Mouse (Mus musculus) adrenal gland, postnatal 25 days (tissue): ENCODE results near the gene Crygn. TPM values are rescaled to one million over a fixed set of nuclear protein-coding genes. Genes with fewer than 3 reads are reported as not detected.
"Not testable (repeated sequence)": the region's sequence is repeated elsewhere in the genome, so short reads cannot be mapped to it uniquely, and the experiment has no call there.

ENCODE experiments used
- DNase-seq: peaks from one replicate; pipeline ENCODE4 v3.0.0; 2021; ENCODE audit warnings: mixed read lengths
- long read RNA-seq: library from polyadenylated mRNA; stranded (forward); transcript quantifications from one replicate; pipeline ENCODE4 v2.0.0, GENCODE M21; 2021
- total RNA-seq: library from RNA; stranded (reverse); gene quantifications from 2 replicates; pipeline ENCODE4 v1.2.3, GENCODE M21; 2021

Gene Crygn
- 2.4 TPM in 1 of 2 replicates, not detected in the other for total RNA-seq
- long read RNA-seq, partial matches to known transcripts = 1 of 2 reads
- long read RNA-seq, other reads (novel, unspliced or antisense) = 0 of 2 reads

DNA sequence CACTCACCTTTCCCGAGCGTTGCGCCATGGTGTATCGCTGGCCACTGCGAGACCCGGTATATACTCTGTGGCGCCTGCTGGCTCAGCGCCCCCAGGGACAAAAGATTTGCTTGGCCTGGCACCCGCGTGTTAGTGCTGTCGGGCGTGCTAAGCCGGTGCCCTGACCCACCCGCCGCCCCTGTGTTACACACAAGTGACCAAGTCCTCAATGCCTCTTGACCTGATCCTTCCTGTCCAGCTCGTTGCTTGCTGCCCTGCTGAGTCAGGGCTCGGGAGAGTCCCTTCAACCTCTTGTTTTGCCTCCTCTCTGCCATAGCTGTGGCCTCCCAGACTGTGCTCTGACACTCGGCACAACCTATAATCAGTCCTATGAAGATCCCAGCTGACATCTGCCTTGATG lies at the start of gene Crygn:
Gene Crygn (minus strand): TSS at position 193 of the 400 bp plus-strand sequence.
- DNase-seq = no peak

DNA sequence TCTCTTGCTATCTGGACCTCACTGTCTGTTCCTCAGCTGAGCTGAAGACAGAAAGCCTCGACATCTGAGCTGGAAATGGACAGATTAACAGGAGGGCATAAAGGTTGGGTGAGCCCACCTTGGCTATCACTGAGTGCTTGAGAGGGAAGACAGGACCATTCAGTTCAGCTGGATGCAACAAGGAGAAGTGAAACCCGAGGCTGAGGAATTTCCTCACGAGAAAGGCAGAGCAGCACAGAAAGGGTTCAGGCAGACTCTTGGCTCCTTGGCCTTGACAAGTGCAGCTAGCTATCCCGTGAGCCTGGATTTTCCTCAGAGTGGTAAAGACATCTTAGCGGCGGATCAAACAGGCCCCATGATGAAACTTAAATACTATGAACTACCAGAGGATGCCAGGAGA lies 47.4 kb upstream of the Crygn start:
- no peak for DNase-seq

DNA sequence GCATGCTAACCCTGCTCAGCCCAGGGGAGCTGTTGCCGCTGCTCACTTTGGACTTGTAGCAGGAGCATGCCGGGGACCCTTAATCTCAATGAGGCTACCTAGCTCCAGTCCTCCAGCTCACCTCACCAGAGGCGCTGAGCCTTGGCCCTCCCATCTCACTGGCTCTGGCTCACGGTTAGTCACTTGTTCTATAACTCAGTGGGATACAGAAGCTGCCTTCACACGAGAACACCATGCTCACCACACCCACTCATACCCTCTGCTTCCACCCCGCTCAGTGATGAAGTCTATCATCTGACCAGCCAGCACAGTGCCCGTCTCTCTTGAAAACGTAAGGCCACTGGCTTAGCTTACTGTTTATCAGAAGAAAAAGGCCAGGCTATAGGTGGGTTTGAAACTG lies 46.9 kb upstream of the Crygn start:
- no peak for DNase-seq

DNA sequence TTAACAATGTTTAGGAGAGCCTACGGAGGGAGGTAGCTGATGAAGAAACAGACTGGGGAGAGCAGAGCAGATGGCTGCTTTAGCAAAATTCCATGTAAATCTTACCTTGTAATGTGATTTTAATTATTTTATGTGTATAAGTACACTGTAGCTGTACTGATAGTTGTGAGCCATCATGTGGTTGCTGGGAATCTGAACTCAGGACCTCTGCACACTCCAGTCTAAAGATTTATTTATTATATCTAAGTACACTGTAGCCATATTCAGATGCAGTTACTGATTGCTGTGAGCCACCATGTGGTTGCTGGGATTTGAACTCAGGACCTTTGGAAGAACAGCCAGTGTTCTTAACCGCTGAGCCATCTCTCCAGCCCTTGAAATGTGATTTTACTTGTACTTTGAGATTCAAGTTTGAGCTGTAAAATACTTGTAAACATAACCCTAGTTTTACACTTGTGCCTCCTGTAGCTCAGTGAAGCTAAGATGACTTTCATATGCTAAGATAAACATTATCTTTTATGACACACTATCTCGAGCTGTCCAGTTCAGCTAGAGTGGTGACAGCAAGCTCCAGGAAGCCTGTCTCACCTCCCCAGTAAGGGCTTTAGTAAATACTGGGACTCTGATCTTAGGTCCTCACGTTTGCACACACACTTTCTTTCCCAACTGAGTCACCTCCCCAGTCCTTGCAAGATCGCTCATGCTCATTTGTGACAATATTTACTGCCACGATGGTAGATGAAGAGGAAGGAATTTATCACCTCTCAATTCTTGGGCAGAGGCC lies 44.2 kb upstream of the Crygn start:
- no peak for DNase-seq

DNA sequence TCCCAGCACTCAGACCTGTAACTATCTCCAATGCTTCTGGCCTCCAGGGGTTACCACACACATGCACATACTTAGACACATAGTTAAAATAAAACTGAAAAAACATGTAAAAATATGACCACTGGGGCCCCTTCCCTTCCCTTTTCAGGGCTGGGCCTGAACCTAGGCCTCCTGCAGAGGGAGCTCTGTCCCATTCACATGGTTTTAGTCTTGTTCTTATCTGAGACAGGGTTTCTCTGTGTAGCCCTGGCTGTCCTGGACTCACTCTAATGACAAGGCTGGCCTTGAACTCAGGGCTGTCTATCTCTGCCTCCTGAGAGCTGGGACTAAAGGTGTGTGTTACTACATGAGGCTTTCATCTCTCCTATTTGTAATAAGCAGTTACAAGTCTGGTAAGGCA lies 42.6 kb upstream of the Crygn start:
- no peak for DNase-seq

DNA sequence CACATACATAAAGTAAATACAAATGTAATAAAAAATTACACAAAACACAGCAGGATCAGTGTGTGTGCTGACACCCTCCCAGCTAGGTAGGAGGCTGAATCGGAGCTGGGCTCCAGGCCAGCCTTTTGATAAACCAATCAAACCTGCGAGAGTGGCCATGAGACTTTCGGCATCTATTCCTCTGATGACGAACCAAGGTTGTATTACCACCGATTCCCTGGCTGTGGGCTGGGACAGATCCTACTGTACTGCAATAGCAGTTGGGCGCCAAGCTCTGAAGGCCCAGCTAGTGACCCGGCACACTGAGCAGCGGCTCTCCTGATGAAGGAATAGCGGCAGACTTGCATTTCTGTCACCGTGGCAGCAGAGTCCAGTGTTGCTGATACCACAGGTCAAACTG lies 40.8 kb upstream of the Crygn start:
- peak; percentile 20 for DNase-seq

DNA sequence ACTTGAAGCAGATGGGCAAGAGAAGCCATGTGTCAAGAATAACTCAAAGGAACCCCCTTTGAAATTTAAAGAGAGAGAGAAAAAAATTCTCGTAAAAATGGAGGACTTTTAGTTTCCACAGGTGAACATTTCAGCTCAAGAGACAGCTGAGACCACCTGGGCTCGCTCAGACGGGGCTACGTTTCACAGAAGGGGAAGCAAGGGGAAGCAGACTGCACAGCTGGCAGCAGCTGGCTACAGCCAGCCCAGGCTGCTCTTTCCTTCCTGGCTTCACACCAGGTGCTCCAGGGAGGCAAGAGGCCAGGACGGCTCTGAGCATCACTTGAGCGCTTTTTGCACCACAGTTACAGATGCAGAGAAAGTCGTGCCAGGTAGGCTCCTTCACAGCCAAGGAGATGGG lies 40.0 kb upstream of the Crygn start:
- DNase-seq = no peak

DNA sequence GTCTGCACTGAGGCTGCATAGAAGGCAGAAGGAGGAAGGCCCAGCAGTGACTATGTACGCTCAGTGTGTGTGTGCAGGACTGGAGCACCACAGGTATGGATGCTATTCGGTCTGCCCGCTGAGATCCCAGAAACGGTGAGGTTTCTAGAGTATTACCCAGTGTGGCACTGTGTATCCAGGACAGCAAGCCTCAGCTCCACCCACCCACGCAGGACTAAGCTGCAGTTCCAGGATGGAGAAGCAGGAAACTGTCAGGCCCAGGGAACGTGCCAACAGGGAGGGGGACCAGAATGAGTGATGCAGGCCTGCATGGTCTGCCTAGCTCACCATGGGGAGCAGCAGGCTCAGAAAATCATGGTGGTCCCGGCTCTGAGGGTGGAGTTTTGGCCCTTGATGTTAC lies 35.2 kb upstream of the Crygn start:
- no peak for DNase-seq

DNA sequence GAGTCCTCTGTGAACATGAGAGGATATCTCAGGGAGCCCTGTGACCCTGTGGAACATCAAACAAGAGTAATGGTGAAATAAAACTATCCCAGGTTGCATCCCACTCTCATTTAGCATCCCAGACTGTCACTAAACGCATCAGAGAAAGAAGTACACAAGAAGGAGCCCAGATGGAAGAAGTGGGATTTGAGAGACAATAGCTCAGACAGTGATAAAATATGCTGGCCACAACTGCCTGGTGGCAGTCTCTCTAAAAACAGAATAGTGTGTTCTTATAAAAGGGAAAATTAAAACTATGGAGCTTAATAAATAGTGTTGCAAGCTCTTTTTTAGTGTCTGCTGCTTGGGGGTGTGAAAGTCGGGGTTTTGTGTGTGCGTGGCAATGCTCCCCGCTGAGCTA lies 25.1 kb upstream of the Crygn start:
- DNase-seq = no peak

DNA sequence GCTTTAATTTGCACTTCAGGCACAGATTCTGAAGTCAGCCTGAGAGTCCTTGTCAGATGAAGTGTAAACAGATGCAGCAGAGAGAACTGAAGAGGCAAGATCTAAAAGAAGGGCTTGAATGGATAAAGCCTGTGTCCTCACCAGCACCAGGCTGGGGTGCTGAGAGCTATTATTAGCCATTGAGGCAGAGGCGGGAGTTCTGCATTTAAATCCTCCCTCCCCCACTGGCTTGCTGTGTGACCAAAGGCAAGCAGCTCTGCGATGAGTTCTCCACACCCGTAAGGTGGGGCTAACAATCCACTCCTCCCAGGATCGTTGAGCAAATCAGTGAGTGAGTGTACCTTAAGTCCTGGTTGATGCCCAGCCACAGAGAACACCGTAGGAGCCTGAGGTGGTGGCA lies 23.2 kb upstream of the Crygn start:
- no peak for DNase-seq

DNA sequence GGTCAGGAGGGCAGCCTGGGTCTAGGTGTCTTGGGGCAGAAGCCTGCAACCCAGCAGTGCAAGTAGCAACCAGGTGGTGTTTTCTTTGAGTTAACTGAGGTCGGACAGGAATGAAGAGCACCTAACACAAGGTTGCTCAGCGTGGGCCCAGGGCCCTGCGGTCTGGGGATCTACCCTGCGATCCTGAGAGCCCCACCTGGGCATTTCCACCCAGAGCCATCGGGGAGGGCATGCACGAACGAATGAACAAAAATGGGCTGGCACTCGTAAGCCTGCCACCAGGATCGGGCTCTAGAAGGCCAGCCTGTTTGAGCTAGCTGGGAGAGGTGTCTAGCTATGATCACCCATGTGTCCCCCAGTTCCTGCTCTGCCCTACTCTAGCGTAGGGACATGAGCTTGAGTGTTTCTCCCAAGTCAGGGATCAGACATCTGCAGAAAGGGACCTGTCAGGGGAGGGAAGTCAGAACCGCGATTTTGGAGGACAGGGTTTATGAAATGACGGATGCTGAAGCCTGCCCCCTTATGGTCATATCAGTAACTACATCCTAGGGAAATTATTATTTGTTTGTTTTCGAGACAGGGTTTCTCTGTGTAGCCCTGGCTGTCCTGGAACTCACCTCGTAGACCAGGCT lies 22.2 kb upstream of the Crygn start:
- no peak for DNase-seq

DNA sequence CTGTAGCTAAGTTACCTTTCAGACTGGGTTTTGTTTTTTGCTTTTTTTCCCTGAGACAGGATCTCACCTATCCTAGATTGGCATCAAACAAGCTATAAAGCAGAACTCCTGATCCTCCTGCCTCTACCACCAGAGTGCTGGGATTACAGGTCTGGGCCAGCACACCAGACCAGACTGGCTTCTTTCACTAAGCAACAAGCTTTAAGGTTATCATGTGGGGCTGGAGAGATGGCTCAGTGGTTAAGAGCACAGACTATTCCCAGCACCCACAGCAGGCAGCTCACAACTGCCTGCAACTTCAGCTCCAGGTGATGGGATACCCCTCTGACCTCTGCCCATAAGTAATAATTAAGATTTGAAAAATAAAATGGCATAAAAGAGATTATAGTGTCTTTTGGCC lies 21.5 kb upstream of the Crygn start:
- no peak for DNase-seq

DNA sequence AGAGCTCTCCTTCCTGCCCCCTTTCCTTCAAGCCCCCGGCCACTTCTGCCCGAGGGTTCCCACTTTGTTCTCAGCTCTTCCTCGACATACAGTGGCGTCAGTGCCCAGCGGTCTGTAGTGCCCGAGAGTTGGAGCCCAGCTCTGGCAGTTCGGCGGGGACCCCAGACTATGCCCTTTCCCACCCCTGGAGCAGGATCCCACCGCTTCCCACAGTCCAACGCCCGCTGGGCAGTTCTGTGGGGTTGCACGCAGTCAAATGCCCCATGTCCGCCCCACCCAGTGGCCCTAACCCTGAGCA lies 21.0 kb upstream of the Crygn start:
- no peak for DNase-seq

DNA sequence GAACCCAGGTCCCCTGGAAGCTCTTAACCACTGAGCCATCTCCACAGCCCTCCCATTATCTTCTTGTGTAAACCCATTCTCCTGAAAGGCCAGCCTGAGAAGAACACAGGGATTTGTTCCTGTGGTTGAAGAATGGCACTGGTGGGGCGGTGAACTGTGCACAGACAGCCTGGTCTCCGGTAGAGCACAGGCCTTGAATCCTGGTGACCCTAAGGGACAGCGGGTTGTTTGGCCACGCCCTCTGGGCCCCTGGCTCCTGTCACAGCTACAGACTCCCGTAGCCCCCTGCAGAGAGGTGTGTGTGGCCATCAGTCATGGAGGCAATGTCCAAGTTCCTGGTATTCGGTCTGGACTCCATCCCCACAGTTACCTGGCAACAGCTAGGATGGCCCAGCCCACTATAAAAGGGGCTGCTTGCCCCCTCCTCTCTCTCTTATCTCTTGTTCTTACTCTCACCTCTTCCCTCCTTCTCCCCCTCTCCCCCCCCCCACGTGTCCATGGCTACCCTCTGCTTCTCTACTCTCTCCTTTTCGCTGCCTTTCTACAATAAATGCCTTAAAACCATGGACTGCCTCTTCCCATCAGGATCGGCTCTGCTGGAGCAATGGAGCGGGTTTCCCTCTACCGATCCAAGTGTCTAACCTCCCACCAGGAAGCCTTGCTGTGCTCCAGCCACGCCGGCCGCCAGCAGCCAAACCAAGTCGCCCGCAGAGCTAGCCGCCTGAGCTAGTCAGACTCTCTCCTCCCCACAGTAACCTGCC lies 20.5 kb upstream of the Crygn start:
- DNase-seq = no peak

DNA sequence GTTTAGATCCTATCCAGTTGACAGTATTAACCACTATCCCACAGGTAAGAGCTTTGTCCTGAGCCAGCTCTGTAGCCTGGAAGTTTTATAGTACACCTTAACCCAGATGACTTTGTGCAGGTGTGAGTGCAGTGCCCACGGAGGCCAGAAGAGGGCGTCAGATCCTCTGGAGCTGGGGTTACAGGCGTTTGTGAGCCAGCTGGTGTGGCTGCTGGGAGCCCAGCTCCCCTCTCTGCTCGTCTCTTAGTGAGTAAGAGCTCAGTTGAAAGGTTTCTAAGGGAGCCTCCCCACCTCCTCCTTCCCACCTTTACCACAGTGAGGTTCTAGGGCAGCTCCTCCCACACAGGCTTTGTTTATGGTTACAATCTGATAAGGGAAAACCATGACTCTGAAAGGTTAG lies 18.9 kb upstream of the Crygn start:
- no peak for DNase-seq

DNA sequence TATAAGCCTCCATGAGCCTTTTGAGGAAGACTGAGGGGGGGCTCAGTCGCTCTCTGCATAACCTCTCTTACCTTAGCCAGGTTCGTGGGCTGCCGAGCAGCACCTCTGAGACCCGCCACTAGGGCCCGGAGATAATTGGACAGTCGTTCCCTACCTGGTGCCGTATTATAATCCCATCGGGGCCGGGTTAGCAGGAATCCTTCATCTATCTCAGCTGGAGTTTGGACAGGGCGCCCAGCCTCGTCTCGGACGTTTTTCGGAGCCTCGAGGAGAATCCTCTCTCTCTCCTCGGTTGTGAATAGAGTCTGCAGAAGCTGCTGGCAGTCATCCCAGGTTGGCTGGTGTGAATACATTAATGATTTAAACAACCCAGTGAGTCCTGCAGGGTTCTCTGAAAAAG lies 16.7 kb upstream of the Crygn start:
- DNase-seq = not testable (repeated sequence)

DNA sequence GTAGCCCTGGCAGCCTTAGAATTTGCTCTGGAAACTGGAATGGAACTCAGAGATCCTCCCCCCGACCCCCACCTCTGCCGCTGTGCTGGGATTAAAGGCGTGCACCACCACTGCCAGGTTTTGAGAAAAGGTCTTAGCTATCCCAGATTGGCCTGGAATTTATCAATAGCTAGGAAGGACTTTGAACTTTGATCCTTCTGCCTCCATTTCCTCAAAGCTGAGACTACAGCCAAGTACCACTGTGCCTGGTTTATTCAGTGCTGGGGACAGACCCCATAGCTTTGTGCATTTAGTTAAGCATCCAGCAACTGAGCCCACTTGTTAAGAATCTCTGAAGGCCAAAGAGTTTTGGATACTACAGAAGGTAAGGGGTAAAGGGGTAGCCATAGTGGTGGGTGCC lies 877 bp downstream of the Crygn start:
- DNase-seq = no peak

DNA sequence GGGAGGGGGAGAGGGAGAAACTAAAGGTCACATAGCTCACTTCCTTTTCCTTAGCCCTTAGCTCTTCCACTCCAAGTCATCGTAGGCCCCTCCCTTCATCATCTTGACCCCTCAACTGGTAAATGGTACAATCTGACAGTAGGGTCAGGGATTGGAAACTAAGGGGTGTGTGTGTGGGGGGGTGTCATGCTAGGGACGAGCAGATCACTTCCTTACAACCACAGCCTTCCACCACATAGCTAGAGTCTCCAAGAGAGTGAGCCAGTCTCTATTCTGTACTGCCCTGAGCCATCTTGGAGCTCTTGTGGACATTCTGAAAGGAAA lies 5.7 kb downstream of the Crygn start:
- no peak for DNase-seq

DNA sequence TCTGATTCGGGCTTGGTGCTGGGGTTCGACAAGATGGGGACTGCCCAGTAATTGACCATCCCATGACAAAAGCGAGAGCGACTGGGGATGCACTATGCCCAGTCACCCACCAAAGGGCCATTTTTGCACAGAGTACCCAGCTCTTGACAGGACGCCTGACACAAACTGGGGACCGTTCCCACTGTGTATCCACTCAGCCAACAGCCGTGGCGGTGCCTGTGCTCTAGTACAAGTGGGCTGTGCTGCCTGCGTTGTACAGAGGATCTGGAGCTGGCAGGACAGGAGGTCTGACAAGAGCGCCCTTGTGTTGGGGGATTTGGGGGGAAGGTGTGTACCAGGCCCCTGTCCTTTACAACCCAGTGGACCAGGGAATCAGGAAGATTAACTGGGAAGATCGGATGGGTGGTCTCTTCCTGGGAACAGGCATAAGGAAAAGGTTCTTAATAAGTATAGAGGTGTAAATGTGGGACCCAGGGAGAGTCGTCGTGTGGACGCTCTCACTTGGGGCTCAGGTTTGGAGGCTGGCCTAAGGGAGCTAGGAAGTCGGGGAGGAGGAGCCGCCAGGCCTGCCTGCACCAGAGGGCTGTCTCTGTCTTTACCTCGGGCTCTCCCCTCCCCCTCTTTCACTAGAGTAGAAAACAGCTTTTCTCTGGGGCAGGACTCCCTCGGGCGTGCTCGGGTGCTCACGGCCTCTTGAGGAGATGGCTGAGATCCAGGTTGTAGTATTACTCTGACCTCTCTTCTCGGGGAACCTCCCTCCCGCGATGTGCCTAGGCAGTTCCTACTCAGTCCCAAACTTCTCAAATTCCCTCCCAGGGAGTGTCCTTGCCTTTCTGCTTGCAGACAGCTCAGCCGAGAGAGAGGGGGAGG lies 6.3 kb downstream of the Crygn start:
- peak; percentile 46 for DNase-seq

DNA sequence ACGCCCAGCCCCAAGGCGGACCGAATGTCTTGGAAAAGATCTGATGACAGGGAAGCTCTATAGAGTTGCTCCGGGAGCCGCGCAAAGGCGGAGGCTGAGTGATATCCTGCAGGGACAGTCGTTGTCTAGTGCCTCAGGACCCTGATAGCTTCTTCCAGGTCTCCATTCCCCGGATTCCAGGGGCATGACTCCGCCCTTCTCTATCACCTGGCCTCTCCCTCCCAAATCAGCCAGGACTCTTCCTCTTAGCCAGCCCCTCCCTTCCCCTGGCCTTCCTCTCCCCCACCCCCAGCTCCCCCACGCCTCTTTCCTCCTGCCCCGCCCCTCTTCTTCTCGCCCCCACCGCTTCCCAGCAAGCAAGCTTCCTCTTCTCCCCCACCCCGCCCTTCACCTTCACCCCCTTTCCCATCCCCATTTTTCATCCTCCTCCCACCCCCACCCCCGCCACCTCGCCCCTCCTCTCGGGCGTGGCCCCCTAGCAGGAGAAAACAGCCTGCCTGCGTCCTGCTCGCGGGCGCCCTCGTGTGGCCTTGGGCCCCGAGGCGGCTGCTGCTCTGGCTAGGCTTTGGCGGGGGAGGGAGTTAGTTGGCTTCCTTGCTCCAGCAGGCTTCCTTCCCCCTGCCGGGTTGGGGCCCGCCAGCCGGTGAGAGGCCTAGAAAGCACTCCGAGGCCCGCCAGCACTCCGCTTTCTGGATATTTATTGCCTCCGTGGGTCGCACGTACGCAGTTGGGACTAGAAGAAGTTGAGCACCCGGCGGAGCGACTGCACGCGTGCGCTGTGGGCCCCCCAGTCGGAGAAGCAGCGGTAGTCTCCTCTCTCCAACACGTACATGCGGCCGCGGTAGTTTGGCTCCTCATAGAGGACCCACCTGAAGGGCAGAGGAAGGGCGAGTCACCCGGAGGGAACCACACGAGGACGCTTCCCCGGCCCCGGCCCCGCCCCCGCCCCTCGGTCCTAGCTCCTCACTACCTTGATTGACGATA lies 7.2 kb downstream of the Crygn start:
- peak; percentile 90 for DNase-seq

DNA sequence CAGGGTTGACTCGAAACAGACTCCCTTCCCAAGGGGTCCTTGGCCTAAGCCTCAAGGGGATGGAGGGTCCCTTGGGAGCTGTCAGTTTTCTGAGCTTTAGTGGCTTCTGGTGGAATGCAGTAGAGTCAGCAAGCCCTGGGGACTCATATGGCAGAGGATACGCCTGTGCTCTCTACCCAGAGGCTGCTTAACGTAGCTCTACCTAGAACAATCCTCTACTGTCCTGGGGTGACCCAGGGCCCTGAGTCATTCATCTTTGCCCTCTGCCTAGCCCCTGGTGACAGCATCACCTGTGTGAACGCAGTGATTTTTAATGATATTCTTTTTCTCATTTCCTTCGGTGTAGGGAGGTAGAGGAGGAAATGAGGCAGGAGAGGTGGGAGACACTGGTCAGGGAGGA lies 8.1 kb downstream of the Crygn start:
- DNase-seq = no peak
